Mouse (Mus musculus): Measurements from ENCODE around the gene Dock6. TPM values are rescaled to one million over a fixed set of nuclear protein-coding genes. Genes with fewer than 3 reads are reported as not detected.
"Not testable (repeated sequence)": the region's sequence is repeated elsewhere in the genome, so short reads cannot be mapped to it uniquely, and the experiment has no call there.

The Dock6 gene
- polyA plus RNA-seq, 1 experiment from 2014 or later = 14.0 TPM

DNA sequence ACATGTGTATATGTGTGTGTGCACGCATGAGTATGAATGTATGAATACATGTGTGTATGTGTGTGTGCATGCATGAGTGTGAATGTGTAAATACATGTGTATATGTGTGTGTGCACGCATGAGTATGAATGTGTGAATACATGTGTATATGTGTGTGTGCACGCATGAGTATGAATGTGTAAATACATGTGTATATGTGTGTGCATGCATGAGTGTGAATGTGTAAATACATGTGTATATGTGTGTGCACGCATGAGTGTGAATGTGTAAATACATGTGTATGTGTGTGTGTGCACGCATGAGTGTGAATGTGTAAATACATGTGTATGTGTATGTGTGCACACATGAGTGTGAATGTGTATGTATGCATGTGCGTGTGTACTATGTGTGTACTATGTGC is 58.9 kb downstream of the Dock6 start:
- not testable (repeated sequence) for H3K9me3 ChIP-seq (replicated peaks); ATAC-seq (ENCODE audit: low FRiP score); H3K4me3 ChIP-seq (replicated peaks); H3K4me2 ChIP-seq; H3K27ac ChIP-seq (replicated peaks); H3K27me3 ChIP-seq (replicated peaks); H3K36me3 ChIP-seq; H3K9ac ChIP-seq (replicated peaks)
- peaks cover 28% of the 10 kb centered on the region for H3K4me1 ChIP-seq
- 98% methylated on average over 6 of the region's 6 CpGs for WGBS

DNA sequence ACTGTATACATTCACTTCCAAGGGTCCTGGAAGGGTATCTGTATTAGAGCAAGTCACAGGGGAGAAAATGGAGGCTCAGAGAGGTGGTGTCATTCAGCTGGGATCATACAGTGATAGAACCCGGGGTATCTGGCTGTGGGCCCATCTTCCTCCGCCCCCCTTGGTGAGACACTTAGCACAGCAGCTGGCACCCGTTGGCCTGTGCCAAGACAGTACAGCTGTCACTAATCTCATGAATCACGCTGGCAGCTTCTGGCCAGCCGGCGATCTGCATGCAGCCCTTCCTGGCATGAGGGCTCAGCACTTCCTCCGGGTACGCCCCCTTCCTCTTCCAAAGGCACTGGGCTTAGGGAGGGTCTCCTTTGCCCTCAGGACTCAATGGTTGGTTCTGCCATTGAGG is 59.8 kb downstream of the Dock6 start:
- peaks cover 28% of the 10 kb centered on the region for H3K4me1 ChIP-seq
- no peaks in the 10 kb centered on the region for H3K36me3 ChIP-seq
- 35% methylated on average over 8 of the region's 8 CpGs for WGBS
- no peak overlapping the region for H3K9ac ChIP-seq (replicated peaks)
- H3K27me3 ChIP-seq (replicated peaks) = 0 out of 2 replicates have a peak, but pooled peaks cover under 1% of the 10 kb centered on the region
- H3K27ac ChIP-seq (replicated peaks) = 0 out of 2 replicates have a peak overlapping the region, but pooled peaks have one; percentile 33
- peak; percentile 37; the same call in 1 of the 2 replicates for ATAC-seq (ENCODE audit: low FRiP score)
- H3K4me2 ChIP-seq = peak overlapping the region; percentile 20
- H3K4me3 ChIP-seq (replicated peaks) = no peak overlapping the region
- no peaks in the 10 kb centered on the region for H3K9me3 ChIP-seq (replicated peaks)

DNA sequence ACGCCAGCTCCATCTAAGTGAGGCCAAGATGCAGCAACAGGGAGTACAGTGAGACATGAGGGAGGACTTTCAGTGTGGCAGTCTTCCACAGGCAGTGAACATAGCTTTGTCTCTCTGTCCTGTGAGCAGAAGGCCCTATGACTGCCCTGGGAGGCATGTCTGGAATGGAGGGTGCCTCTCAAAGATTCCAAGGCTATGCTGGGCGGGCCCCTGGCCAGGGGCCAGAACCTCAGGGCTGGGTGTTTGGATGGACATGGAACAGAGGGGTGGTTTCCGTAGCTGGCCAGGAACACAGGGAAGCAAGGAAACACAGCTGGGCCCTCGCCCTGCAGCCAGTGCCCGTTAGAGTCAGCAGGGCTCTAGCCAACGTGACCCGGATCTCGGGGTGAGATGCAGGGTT is 60.6 kb downstream of the Dock6 start:
- Histone ChIP-seq H3K4me1 (peaks cover 34% of the 10 kb centered on the region), H3K9ac (replicated peaks) (no peak overlapping the region), H3K4me2 (no peak overlapping the region), H3K36me3 (no peaks in the 10 kb centered on the region), H3K4me3 (replicated peaks) (no peak overlapping the region), H3K27me3 (replicated peaks) (no peaks in the 10 kb centered on the region), H3K27ac (replicated peaks) (no peak overlapping the region), H3K9me3 (replicated peaks) (no peaks in the 10 kb centered on the region)
- 68% methylated on average over 8 of the region's 8 CpGs for WGBS
- ATAC-seq (ENCODE audit: low FRiP score) = no peak

DNA sequence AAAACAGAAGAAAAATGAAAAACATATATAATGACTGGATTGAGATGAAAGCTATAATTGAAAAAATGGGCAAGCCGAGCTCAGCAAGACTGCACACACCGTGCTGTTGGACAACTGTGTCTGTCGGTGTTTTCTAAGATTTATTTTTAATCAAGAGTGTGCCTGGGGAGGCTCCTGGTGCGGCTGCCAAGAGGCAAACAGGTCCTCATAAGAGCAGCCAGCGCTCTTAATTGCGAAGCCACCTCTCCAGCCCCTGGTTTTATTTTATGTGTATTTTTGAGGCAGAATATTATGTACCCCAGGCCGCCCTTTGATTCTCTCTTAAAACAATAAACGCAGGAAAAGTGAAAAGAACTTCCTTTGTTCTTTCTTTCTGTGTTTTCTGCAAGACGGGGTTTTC is 64.2 kb downstream of the Dock6 start:
- no peaks in the 10 kb centered on the region for H3K36me3 ChIP-seq
- H3K27ac ChIP-seq (replicated peaks) = no peak overlapping the region; the same call in 1 of the 2 replicates

DNA sequence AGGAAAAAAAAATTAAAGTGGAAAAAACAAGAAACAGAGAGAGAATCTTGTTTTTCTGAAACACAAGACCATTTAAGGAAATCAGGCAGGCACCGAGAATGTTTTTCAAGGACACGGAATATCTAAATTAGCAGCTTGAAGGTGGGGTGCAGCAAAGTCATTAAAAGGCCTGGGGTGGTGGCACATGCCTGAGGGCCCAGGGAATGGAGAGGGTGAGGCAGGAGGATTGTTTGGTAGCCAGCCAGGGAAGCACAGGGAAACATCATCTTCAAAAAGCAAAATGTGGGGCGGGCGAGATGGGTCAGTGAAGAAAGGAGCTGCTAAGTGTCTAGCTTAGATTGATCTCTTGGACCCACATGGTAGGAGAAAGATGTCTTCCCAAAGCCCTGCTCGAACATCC is 64.8 kb downstream of the Dock6 start:
- no peaks in the 10 kb centered on the region for H3K36me3 ChIP-seq
- no peak overlapping the region for H3K9ac ChIP-seq (replicated peaks)
- peaks cover 21% of the 10 kb centered on the region for H3K4me1 ChIP-seq
- no peak for ATAC-seq (ENCODE audit: low FRiP score)
- H3K4me2 ChIP-seq = no peak overlapping the region
- no peak overlapping the region for H3K4me3 ChIP-seq (replicated peaks)
- H3K27me3 ChIP-seq (replicated peaks) = no peaks in the 10 kb centered on the region
- H3K27ac ChIP-seq (replicated peaks) = no peak overlapping the region; the same call in 1 of the 2 replicates
- no peaks in the 10 kb centered on the region for H3K9me3 ChIP-seq (replicated peaks)
- 74% methylated on average over 5 of the region's 5 CpGs for WGBS

More for the DNA sequence above, 64.2 kb downstream of the Dock6 start:
- no peak for ATAC-seq (ENCODE audit: low FRiP score)
- H3K4me3 ChIP-seq (replicated peaks) = no peak overlapping the region
- no peak overlapping the region for H3K9ac ChIP-seq (replicated peaks)
- peaks cover 27% of the 10 kb centered on the region for H3K4me1 ChIP-seq
- no peak overlapping the region for H3K4me2 ChIP-seq
- no peaks in the 10 kb centered on the region for H3K27me3 ChIP-seq (replicated peaks)
- H3K9me3 ChIP-seq (replicated peaks) = no peaks in the 10 kb centered on the region
- 57% methylated on average over 9 of the region's 9 CpGs for WGBS

DNA sequence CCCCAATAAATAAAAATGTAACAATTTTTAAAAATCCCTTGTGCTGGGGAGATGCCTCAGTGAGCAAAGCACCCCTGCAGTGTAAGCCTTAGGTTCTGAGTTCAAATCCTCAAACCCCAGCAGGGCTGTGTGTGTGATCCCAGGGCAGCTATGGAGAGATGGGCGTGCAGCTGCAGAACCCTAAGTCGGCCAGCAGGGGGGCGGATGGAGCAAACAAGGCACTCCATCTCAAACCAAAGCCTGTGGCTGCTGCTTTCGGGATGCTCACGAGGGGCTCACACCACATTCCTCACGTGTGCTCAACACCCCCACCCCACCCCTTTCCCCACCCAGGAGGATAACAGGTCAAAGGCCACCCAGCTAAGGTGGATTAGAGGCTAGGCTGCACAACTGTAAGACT is 65.5 kb downstream of the Dock6 start:
- no peak overlapping the region for H3K9ac ChIP-seq (replicated peaks)
- no peaks in the 10 kb centered on the region for H3K27me3 ChIP-seq (replicated peaks)
- peak; percentile 58; the same call in 1 of the 2 replicates for ATAC-seq (ENCODE audit: low FRiP score)
- H3K4me3 ChIP-seq (replicated peaks) = no peak overlapping the region
- H3K36me3 ChIP-seq = no peaks in the 10 kb centered on the region
- H3K4me1 ChIP-seq = peaks cover 17% of the 10 kb centered on the region
- H3K4me2 ChIP-seq = no peak overlapping the region
- 8% methylated on average over 6 of the region's 6 CpGs for WGBS
- H3K27ac ChIP-seq (replicated peaks) = no peak overlapping the region
- no peaks in the 10 kb centered on the region for H3K9me3 ChIP-seq (replicated peaks)

- ATAC-seq (ENCODE audit: low FRiP score); H3K27me3 ChIP-seq (replicated peaks); H3K27ac ChIP-seq (replicated peaks); H3K4me2 ChIP-seq; H3K9ac ChIP-seq (replicated peaks); H3K36me3 ChIP-seq; H3K4me3 ChIP-seq (replicated peaks); H3K9me3 ChIP-seq (replicated peaks): not testable (repeated sequence)
- peaks cover 14% of the 10 kb centered on the region for H3K4me1 ChIP-seq
- 60% methylated on average over 2 of the region's 2 CpGs for WGBS
Measured at GRCm38 (mm10) chr9:21786309-21786708, 66.1 kb downstream of the Dock6 start.

DNA sequence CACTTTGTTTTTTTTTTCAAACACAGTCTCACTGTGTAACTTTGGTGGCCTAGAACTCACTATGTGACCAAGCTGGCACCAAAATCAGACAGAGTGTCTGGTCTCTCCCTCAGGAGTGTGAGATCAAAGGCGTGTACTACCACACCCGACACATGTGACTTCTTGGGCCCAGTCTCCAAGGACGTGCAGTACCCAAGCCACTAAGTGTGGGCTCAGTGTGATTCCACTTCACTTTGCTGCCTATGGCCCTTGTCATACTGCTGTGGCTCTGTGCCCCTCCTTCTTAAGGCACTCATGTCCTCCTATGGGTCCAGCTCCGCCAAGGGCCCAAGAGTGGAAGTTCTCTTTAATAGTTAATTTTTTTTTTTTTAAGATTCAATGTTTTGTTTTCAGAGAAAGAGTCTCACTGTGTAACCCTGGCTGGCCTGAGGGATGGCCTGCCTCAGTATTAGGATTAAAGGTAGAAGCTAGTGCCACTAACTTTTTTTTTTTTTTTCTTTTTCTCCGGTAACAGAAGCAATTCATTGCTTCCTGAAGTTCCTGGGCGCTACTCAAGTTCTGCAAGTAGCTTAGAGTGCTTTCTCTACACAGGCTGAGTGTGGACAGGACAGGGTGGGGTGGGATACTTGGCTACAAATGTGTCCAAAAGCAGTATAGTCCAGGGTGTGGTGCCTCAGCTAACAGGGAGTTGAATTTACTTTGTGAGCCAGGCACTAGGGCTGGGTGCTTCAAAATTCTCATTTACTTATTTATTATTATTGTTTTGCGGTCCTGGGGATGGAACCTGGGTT is 67.7 kb downstream of the Dock6 start:
- no peaks in the 10 kb centered on the region for H3K9me3 ChIP-seq (replicated peaks)
- no peaks in the 10 kb centered on the region for H3K27me3 ChIP-seq (replicated peaks)
- no peak overlapping the region for H3K9ac ChIP-seq (replicated peaks)
- 92% methylated on average over 7 of the region's 7 CpGs for WGBS
- no peak for ATAC-seq (ENCODE audit: low FRiP score)
- H3K27ac ChIP-seq (replicated peaks) = no peak overlapping the region
- H3K4me2 ChIP-seq = no peak overlapping the region
- H3K4me1 ChIP-seq = peaks cover 14% of the 10 kb centered on the region
- H3K4me3 ChIP-seq (replicated peaks) = no peak overlapping the region
- H3K36me3 ChIP-seq = peaks cover 5% of the 10 kb centered on the region; the same call in 1 of the 2 replicates

DNA sequence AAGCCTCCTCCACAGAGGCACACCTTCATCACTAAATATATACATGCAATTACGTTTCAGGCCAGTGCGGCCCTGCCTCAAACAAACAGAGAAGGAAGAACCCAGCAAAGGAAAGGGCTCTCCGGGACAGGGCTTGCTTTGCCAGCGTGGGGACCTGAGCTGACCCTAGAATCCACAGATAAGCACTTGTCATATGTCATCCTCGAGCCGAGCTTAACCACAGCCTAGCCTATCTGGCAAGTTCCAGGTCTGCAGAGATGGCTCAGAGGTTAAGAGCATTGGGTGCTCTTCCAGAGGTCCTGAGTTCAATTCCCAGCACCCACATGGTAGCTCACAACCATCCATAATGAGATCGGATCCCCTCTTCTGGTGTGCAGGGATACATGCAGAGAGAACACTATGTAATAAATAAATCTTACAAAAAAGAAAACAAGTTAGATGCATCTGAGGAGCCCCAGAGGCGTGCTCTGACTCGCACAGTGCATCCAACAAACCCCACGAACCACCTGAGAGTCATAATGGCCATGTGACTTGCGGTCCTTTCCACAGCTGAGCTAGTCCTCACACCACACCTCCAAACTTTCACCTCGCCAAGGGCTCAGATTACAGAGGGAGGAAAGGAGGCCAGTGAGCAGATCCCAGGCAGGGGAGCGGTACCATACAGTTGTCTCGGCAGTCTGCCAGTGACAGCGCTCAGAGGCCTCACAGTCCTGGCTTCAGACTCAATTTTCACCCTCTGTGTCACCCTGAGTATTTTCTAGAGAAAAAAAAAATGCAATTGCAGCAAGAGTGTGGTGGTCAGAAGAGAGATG is 70.6 kb downstream of the Dock6 start:
- ATAC-seq (ENCODE audit: low FRiP score) = no peak
- Histone ChIP-seq H3K36me3 (peaks cover 11% of the 10 kb centered on the region; the same call in 1 of the 2 replicates), H3K9me3 (replicated peaks) (no peaks in the 10 kb centered on the region), H3K27me3 (replicated peaks) (no peaks in the 10 kb centered on the region), H3K4me1 (no peaks in the 10 kb centered on the region), H3K4me2 (no peak overlapping the region), H3K4me3 (replicated peaks) (no peak overlapping the region), H3K27ac (replicated peaks) (no peak overlapping the region), H3K9ac (replicated peaks) (no peak overlapping the region)
- 84% methylated on average over 15 of the region's 15 CpGs for WGBS

DNA sequence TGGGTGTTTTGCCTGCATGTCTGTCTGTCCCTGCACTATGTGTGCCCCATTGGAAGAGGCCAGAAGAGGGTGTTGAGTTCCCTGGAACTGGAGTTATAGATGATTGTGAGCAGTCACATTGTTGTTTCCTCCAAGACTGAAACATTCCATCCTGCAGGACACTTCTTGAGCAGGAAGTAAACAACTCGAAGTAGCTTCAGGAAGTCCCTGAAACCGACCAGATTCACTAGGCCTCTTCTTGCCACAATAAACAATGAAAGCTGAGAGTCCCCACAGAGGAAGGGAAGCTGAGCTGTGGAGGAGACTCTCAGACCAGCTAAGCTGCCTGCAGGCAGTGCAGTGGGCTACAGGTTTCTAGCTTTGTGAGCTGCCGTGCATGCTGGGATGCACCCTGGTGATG is 74.7 kb downstream of the Dock6 start:
- no peak overlapping the region for H3K27ac ChIP-seq (replicated peaks)
- H3K4me3 ChIP-seq (replicated peaks) = no peak overlapping the region
- ATAC-seq (ENCODE audit: low FRiP score) = no peak
- no peak overlapping the region for H3K9ac ChIP-seq (replicated peaks)
- no peaks in the 10 kb centered on the region for H3K9me3 ChIP-seq (replicated peaks)
- peaks cover 14% of the 10 kb centered on the region for H3K36me3 ChIP-seq
- no peak overlapping the region for H3K4me2 ChIP-seq
- H3K4me1 ChIP-seq = no peaks in the 10 kb centered on the region
- WGBS = 86% methylated on average over 3 of the region's 3 CpGs
- no peaks in the 10 kb centered on the region for H3K27me3 ChIP-seq (replicated peaks)

GRCm38 (mm10) chr9:21774353-21774752 is 78.1 kb downstream of the Dock6 start:
- ATAC-seq (ENCODE audit: low FRiP score) = no peak
- WGBS = 91% methylated on average over 16 of the region's 16 CpGs

DNA sequence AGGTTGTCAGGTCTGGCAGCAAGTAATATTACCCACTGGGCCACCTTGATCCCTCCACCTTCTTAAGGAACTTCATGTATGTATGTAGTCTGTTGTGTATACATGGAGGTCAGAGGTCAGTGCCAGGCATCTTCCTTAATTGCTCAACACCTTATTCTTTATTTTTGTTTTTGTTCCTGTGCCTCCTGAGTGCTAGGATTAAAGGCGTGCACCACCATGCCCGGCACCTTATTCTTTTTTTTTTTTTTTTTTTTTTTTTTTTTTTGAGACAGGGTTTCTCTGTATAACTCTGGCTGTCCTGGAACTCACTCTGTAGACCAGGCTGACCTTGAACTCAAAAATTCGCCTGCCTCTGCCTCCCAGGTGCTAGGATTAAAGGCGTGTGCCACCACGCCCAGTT is 79.0 kb downstream of the Dock6 start:
- WGBS = 81% methylated on average over 5 of the region's 5 CpGs

More at GRCm38 (mm10) chr9:21774353-21774752, 78.1 kb downstream of the Dock6 start:
- H3K9me3 ChIP-seq (replicated peaks) = no peaks in the 10 kb centered on the region
- no peak overlapping the region for H3K27ac ChIP-seq (replicated peaks)
- no peak overlapping the region for H3K4me2 ChIP-seq
- H3K36me3 ChIP-seq = peaks cover 9% of the 10 kb centered on the region; the same call in 1 of the 2 replicates
- no peaks in the 10 kb centered on the region for H3K27me3 ChIP-seq (replicated peaks)
- no peak overlapping the region for H3K4me3 ChIP-seq (replicated peaks)
- H3K4me1 ChIP-seq = no peaks in the 10 kb centered on the region
- no peak overlapping the region for H3K9ac ChIP-seq (replicated peaks)

More for the DNA sequence above, 79.0 kb downstream of the Dock6 start:
- not testable (repeated sequence) for H3K4me1 ChIP-seq; H3K36me3 ChIP-seq; H3K9ac ChIP-seq (replicated peaks); H3K9me3 ChIP-seq (replicated peaks); H3K27ac ChIP-seq (replicated peaks); H3K4me2 ChIP-seq; H3K27me3 ChIP-seq (replicated peaks); ATAC-seq (ENCODE audit: low FRiP score); H3K4me3 ChIP-seq (replicated peaks)
